Mouse (Mus musculus) left cerebral cortex, adult 8-10 months (tissue): Measurements from ENCODE around the gene Aldh1l2. TPM values are rescaled to one million over a fixed set of nuclear protein-coding genes. Genes with fewer than 3 reads are reported as not detected.

Experiments
- DNase-seq, 2 experiments: peaks; one replicate each; pipeline ENCODE4 v3.0.0; 2022; ENCODE audit warnings: low spot score in 2 of 2
- total RNA-seq, 4 experiments: library from RNA; stranded (reverse); gene quantifications; 2 replicates each; pipeline ENCODE4 v1.2.4; 2022

Gene Aldh1l2
- total RNA-seq, 4 experiments from 2014 or later, result 1.5 to 3.6 (median 2.4) TPM

DNA sequence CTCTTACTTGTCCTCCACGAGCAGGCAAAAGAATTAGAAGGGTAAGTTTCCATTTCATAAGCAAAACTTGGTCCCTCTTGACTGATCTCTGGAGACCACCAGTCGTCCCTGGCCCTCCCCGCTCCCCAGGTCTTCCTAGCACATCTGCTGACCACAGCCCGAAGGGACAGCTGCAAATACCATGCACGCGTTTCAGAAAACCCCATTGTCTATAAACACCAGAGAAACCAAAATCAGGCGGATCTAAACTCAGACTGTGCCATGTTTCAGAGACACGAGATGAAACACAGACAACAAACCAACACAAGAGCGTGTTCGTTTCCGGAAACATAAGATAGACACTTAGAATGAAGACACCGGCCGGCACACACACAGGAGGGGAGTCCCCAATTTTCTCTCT, 58.7 kb downstream of the Aldh1l2 start:
- no peak for DNase-seq

DNA sequence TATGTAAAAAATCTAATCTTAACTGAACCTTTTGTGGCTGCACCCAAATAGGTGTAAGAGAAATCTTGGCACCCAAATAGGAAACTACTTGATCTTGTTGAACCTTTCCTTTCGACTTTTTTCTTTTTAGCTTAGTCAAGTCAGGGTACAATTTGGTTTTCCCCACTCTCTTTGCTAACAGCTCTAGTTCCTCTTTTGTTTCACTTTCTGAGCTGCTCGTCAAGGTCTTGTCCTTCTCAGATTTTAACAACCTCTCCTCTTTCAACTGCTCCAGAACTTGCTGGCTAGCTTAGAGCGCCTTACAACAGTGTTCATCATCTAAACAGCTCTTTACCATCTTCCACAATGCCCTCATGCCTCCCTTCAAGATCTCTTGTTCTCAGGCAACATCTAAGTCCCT, 76.4 kb downstream of the Aldh1l2 start:
- DNase-seq, result no peak

DNA sequence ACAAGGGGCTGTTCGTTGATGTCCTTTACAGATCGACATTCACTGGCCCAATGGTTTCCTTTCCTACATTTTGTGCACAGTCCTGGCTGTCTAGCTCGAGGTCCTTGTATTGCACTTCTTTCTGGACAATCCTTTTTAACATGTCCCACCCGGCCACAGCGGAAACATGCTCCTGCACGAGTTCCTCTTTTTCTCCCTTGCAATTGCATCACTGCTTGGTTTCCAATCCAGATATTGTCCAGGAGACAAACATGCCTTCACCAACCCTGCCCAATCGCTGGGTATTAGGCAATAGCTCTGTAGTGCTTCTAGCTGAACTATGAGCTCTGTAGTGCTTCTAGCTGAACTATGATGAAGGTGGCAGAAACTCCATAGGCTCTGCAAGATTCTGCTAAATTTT, 85.4 kb downstream of the Aldh1l2 start:
- no peak for DNase-seq

Other genes starting within 250 kb of the Aldh1l2 start
- 10 to 100 TPM; 21.8 to 28.7 (median 26.1) TPM for gene Slc41a2, start 196.3 kb downstream of the Aldh1l2 start, total RNA-seq
- gene D10Wsu102e, start 173.9 kb downstream of the Aldh1l2 start, total RNA-seq, result 1 to 10 TPM; 2.8 to 4.0 (median 3.4) TPM
- gene Washc4, start 9.6 kb upstream of the Aldh1l2 start, total RNA-seq, result 10 to 100 TPM; 22.1 to 26.6 (median 24.4) TPM
- gene Appl2, start 114.6 kb upstream of the Aldh1l2 start, total RNA-seq, result 10 to 100 TPM; 71.4 to 89.6 (median 73.7) TPM
- gene 1500009L16Rik, start 188.7 kb upstream of the Aldh1l2 start, total RNA-seq, result 10 to 100 TPM; 17.7 to 20.8 (median 19.3) TPM